Mouse (Mus musculus): ENCODE measurements around the gene Adat1.
"Not testable (repeated sequence)": the region's sequence is repeated elsewhere in the genome, so short reads cannot be mapped to it uniquely, and the experiment has no call there.

Gene Adat1

GRCm38 (mm10) chr8:111938076-111938985 is 53.8 kb downstream of the Adat1 start:
- not testable (repeated sequence) for DNase-seq (ENCODE audit: low read depth)

- DNase-seq (ENCODE audit: low read depth), result no peak
These were observed 54.9 kb downstream of the Adat1 start for GRCm38 (mm10) chr8:111937184-111937583.

GRCm38 (mm10) chr8:111934201-111934600 is 57.9 kb downstream of the Adat1 start:
- DNase-seq (ENCODE audit: low read depth), result no peak

GRCm38 (mm10) chr8:111933348-111934076 is 58.6 kb downstream of the Adat1 start, which contains the start of gene Tmem231:
Tmem231 (minus strand) TSS chr8:111933881.
- DNase-seq (ENCODE audit: low read depth), result no peak

- no peak for DNase-seq (ENCODE audit: low read depth)
These were observed 59.3 kb downstream of the Adat1 start for GRCm38 (mm10) chr8:111932580-111933336.

GRCm38 (mm10) chr8:111931721-111932120 is 60.4 kb downstream of the Adat1 start:
- DNase-seq (ENCODE audit: low read depth), result no peak

GRCm38 (mm10) chr8:111929648-111930344 is 62.3 kb downstream of the Adat1 start:
- DNase-seq (ENCODE audit: low read depth), result peak; percentile 68

GRCm38 (mm10) chr8:111924976-111925375 is 67.1 kb downstream of the Adat1 start:
- DNase-seq (ENCODE audit: low read depth), result no peak

GRCm38 (mm10) chr8:111923383-111923804 is 68.7 kb downstream of the Adat1 start:
- peak; percentile 89 for DNase-seq (ENCODE audit: low read depth)

GRCm38 (mm10) chr8:111920971-111921370 is 71.1 kb downstream of the Adat1 start:
- no peak for DNase-seq (ENCODE audit: low read depth)

GRCm38 (mm10) chr8:111919663-111920062 is 72.4 kb downstream of the Adat1 start:
- peak; percentile 70 for DNase-seq (ENCODE audit: low read depth)

All from 416B (cell line).